Mouse (Mus musculus): ENCODE data around the gene Rwdd1.
"Not testable (repeated sequence)": the region's sequence is repeated elsewhere in the genome, so short reads cannot be mapped to it uniquely, and the experiment has no call there.

Rwdd1 gene

GRCm38 (mm10) chr10:34019302-34020075, at the start of gene Rwdd1:
Rwdd1 (minus strand) TSS chr10:34019624.
- DNase-seq (ENCODE audit: low read depth in 1 of 2, low spot score in 2 of 2) = peak; percentile 96 to 97

- DNase-seq (ENCODE audit: low read depth in 1 of 2, low spot score in 2 of 2) = no peak
Measured at GRCm38 (mm10) chr10:34066591-34066990, 47.2 kb upstream of the Rwdd1 start.

GRCm38 (mm10) chr10:34053987-34054386, 34.6 kb upstream of the Rwdd1 start:
- no peak for DNase-seq (ENCODE audit: low read depth in 1 of 2, low spot score in 2 of 2)

DNA sequence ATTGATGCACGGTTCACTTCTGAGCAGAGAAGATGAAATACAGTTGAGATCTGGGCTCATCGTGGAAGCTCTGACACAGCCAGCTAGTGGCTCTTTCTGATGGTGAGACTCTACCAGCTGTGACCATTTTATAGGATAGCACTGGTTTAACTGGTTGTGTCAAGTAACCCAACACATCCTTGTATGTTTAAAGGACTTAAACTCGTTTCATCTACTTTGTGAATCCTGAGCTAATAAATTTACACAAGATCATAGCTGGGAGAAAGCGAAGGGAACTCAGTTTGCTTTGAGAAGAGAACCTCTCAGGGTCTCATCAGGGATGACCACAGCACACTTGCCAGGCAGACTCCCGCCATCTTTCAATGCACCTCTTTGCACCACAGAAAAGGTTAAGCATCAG, 24.8 kb upstream of the Rwdd1 start, which contains the start of gene Calhm4:
Gene Calhm4 (minus strand): TSS at position 101 of the 400 bp plus-strand sequence.
- no peak for DNase-seq (ENCODE audit: low read depth in 1 of 2, low spot score in 2 of 2)

- no peak for DNase-seq (ENCODE audit: low read depth in 1 of 2, low spot score in 2 of 2)
Measured at GRCm38 (mm10) chr10:34037401-34037800, 18.0 kb upstream of the Rwdd1 start, which contains the start of gene Trappc3l. Trappc3l (plus strand) TSS chr10:34037597.

DNA sequence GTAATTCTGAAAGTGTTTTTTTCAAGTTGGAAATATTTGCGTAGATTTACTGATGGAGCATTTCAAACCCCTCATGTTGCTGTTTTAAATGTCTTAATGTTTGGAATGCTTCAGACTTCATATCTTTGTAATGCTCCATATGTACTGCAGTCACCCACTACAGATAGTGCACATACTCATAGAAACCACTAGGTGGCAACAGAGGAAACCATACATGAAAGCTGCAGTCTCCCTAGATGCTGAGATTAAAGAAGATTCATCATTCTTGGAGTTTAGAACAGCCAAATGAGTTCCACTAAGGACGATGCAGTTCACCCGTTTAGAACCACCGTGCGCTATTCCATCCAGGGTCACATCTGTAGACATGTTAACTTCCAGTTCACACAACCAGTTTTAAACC, 17.2 kb upstream of the Rwdd1 start:
- no peak for DNase-seq (ENCODE audit: low read depth in 1 of 2, low spot score in 2 of 2)

DNA sequence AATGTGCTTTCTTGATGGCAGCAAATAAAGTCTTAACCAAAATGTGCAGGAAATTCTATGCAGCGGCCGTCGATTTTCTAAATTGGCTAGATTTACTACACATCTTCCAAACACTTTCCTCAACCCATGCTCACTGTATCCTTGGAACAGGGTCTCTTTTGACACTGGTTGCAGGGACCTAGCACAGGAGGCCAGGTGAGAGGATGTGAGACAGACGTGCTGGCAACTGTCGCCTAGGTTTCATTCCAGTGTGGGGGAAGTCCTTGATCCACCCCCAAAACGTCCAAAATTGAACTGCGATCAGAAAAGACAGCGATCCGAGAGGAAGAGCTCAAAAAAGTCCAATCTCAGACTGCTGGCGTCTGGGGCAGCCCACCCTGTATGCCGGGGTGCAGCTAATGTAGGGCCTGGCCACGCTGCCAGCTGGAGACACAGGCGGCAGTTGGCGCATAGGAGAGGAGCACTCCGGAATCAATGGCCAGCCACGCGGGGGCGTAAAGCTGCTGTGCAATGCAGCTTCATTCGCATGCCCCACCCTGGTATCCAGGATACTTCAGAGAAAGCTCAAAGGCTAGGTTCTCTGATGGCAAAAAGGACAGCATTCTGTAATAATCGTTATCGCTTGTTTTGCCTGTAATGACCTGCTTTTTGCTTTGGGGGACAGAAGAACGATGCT, 14.3 kb upstream of the Rwdd1 start:
- peak in 1 of 2 experiments; percentile 28 for DNase-seq (ENCODE audit: low read depth in 1 of 2, low spot score in 2 of 2)

- DNase-seq (ENCODE audit: low read depth in 1 of 2, low spot score in 2 of 2) = no peak
Measured at GRCm38 (mm10) chr10:34030322-34030721, 10.9 kb upstream of the Rwdd1 start.

- DNase-seq (ENCODE audit: low read depth in 1 of 2, low spot score in 2 of 2) = no peak
Measured at GRCm38 (mm10) chr10:34018746-34019301, 600 bp downstream of the Rwdd1 start.

- no peak for DNase-seq (ENCODE audit: low read depth in 1 of 2, low spot score in 2 of 2)
Measured at GRCm38 (mm10) chr10:34013241-34013640, 6.2 kb downstream of the Rwdd1 start.

DNA sequence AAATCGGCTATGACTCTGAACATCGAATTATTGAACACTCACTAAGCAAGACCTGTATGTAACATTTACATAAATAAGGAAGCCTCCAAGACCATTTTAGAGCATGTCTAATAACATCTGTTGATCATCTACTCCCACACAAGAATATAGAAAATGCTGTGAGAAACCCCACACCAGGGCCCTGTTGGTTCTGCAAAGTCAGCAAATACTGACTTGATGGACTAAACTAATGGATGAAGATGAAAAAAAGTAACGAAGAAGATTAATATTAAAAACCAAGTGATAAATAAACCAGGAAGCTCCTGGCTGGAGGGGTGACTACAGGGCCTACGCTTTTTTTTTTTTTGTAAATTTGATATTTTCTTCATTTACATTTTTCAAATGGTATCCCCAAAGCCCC, 6.8 kb downstream of the Rwdd1 start:
- DNase-seq (ENCODE audit: low read depth in 1 of 2, low spot score in 2 of 2) = no peak

GRCm38 (mm10) chr10:33998397-33998796, 21.0 kb downstream of the Rwdd1 start:
- DNase-seq (ENCODE audit: low read depth in 1 of 2, low spot score in 2 of 2) = no peak

GRCm38 (mm10) chr10:33996686-33997085, 22.7 kb downstream of the Rwdd1 start:
- not testable (repeated sequence) for DNase-seq (ENCODE audit: low read depth in 1 of 2, low spot score in 2 of 2)

GRCm38 (mm10) chr10:33986771-33987170, 32.7 kb downstream of the Rwdd1 start:
- peak; percentile 6 to 28 for DNase-seq (ENCODE audit: low read depth in 1 of 2, low spot score in 2 of 2)

DNA sequence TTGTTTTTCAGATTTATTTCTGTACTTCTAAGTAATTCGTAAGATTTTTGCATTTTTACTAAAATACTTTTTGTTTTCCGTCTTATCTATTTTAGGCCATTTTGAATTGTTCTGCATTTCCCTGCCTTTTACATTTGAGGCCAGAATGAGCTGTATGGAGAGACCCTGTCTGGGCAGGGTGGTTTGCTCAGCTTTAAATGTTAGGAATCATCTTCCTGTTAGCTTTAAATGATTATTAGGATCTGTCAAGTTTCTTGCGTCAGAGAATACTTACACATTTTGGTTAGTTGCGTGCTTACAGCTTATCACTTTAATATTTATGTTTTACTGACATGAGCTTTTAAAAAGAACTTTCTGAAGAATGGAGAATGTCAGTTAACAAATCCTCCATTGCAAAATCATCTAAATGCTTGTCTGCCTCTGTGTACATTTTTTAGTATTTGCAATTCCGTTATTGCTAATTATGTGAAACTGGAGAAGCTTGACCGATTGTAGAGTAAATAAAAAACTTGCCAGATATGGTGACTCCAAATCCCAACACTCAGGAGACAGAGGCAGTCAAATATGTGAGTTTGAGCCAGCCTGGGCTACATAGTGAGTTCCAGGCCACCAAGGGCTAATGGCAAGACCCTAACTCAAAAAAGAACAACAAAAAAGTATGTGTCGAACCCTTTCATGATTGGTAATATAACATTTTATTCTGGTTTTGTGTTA, 44.5 kb downstream of the Rwdd1 start:
- no peak for DNase-seq (ENCODE audit: low read depth in 1 of 2, low spot score in 2 of 2)

DNA sequence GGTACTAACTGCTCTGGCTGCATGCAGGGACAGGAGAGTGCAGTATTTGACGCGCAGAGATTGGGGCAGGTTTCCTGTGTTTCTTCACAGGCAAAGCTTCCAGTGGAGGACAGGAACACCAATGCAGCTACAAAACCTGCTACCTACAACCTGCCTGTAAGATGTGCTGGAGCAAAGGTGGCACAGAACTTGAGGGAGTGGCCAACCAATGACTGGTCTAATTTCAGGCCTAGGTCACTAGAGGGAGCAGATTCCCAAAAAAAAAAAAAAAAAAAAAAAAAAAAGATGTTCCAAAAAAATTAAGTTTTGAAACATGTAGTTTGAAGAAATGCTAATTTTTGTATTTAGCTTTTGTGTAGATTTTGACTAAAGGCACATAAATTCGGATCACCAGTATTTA, 66.9 kb downstream of the Rwdd1 start:
- no peak for DNase-seq (ENCODE audit: low read depth in 1 of 2, low spot score in 2 of 2)

GRCm38 (mm10) chr10:33950803-33951583, 68.4 kb downstream of the Rwdd1 start, which contains the start of gene Zup1:
Zup1 (minus strand) TSS chr10:33951269.
- peak; percentile 70 to 73 for DNase-seq (ENCODE audit: low read depth in 1 of 2, low spot score in 2 of 2)
